Mouse (Mus musculus): ENCODE measurements at regions not wholly inside any gene's neighbourhood (a gene's known extent, or its start where the extent isn't known, plus 50 kb on each side); places are given as distances from the start of the nearest gene placed in this dataset.

GRCm38 (mm10) chr16:88375622-88376021 is 85.6 kb upstream of the Grik1 start:
- Histone ChIP-seq H3K9ac (ENCODE audit: low read depth, low read length) (no peak overlapping the region), H3K4me1 (ENCODE audit: control insufficient read depth, insufficient read depth, low read length) (no peaks in the 10 kb centered on the region), H3K36me3 (ENCODE audit: control insufficient read depth, insufficient read depth, low read length) (no peaks in the 10 kb centered on the region), H3K79me2 (ENCODE audit: control insufficient read depth, insufficient read depth, low read length) (no peaks in the 10 kb centered on the region), H3K4me3 (ENCODE audit: insufficient read depth, low read depth, low read length) (no peak overlapping the region), H3K27ac (replicated peaks; ENCODE audit: insufficient read depth, low read depth, low read length) (no peak overlapping the region), H3K27me3 (ENCODE audit: control insufficient read depth, insufficient read depth, low read length) (no peaks in the 10 kb centered on the region)
- TF ChIP-seq POLR2A (IDR thresholded peaks at IDR 0.05; ENCODE audit: extremely low read depth, insufficient read depth, low read length): no peak
- no peak for TF ChIP-seq CTCF (IDR thresholded peaks at IDR 0.05; ENCODE audit: low read depth, low read length)
- no peak for DNase-seq (ENCODE audit: extremely low read depth, low read depth, low spot score)
- 69% methylated on average over 5 of the region's 5 CpGs for WGBS

DNA sequence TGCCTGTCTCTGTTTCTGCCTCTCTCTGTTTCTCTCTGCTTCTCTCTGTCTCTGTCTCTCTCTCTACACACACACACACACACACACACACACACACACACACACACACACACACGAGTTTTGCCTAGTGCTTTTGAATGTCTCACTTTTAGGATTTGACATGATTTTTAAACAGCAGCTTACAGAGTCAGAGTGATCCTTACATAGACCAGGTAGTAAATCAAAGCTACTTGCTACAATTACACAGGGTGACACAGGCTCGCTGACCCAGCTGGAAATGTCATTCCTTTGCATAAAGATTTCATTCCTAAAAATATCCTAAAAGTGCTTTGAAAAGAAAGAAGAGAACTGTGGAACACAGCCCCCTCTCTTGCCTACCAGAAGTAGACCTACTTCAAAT is 84.5 kb upstream of the Grik1 start:
- H3K27me3 ChIP-seq (ENCODE audit: control insufficient read depth, insufficient read depth, low read length): no peaks in the 10 kb centered on the region
- no peak overlapping the region for H3K9ac ChIP-seq (ENCODE audit: low read depth, low read length)
- no peaks in the 10 kb centered on the region for H3K4me1 ChIP-seq (ENCODE audit: control insufficient read depth, insufficient read depth, low read length)
- WGBS: 43% methylated on average over 2 of the region's 2 CpGs
- no peak overlapping the region for H3K27ac ChIP-seq (replicated peaks; ENCODE audit: insufficient read depth, low read depth, low read length)
- H3K36me3 ChIP-seq (ENCODE audit: control insufficient read depth, insufficient read depth, low read length): no peaks in the 10 kb centered on the region
- DNase-seq (ENCODE audit: extremely low read depth, low read depth, low spot score): no peak
- H3K4me3 ChIP-seq (ENCODE audit: insufficient read depth, low read depth, low read length): no peak overlapping the region
- H3K79me2 ChIP-seq (ENCODE audit: control insufficient read depth, insufficient read depth, low read length): no peaks in the 10 kb centered on the region
- TF ChIP-seq CTCF (IDR thresholded peaks at IDR 0.05; ENCODE audit: low read depth, low read length) (no peak), POLR2A (IDR thresholded peaks at IDR 0.05; ENCODE audit: extremely low read depth, insufficient read depth, low read length) (no peak)

- Histone ChIP-seq H3K27me3 (ENCODE audit: control insufficient read depth, insufficient read depth, low read length) (no peaks in the 10 kb centered on the region), H3K79me2 (ENCODE audit: control insufficient read depth, insufficient read depth, low read length) (no peaks in the 10 kb centered on the region), H3K4me1 (ENCODE audit: control insufficient read depth, insufficient read depth, low read length) (no peaks in the 10 kb centered on the region), H3K9ac (ENCODE audit: low read depth, low read length) (no peak overlapping the region), H3K36me3 (ENCODE audit: control insufficient read depth, insufficient read depth, low read length) (no peaks in the 10 kb centered on the region), H3K27ac (replicated peaks; ENCODE audit: insufficient read depth, low read depth, low read length) (no peak overlapping the region), H3K4me3 (ENCODE audit: insufficient read depth, low read depth, low read length) (no peak overlapping the region)
- peak; percentile 33 for DNase-seq (ENCODE audit: extremely low read depth, low read depth, low spot score)
- TF ChIP-seq CTCF (IDR thresholded peaks at IDR 0.05; ENCODE audit: low read depth, low read length) (peak; percentile 41), POLR2A (IDR thresholded peaks at IDR 0.05; ENCODE audit: extremely low read depth, insufficient read depth, low read length) (no peak)
- 39% methylated on average over 7 of the region's 7 CpGs for WGBS
Measured at GRCm38 (mm10) chr16:88372034-88372433, 82.0 kb upstream of the Grik1 start.

GRCm38 (mm10) chr16:88368146-88368545 is 78.1 kb upstream of the Grik1 start:
- DNase-seq (ENCODE audit: extremely low read depth, low read depth, low spot score): no peak
- H3K27ac ChIP-seq (replicated peaks; ENCODE audit: insufficient read depth, low read depth, low read length): no peak overlapping the region
- H3K27me3 ChIP-seq (ENCODE audit: control insufficient read depth, insufficient read depth, low read length): no peaks in the 10 kb centered on the region
- no peaks in the 10 kb centered on the region for H3K4me1 ChIP-seq (ENCODE audit: control insufficient read depth, insufficient read depth, low read length)
- TF ChIP-seq POLR2A (IDR thresholded peaks at IDR 0.05; ENCODE audit: extremely low read depth, insufficient read depth, low read length) (no peak), CTCF (IDR thresholded peaks at IDR 0.05; ENCODE audit: low read depth, low read length) (no peak)
- no peak overlapping the region for H3K4me3 ChIP-seq (ENCODE audit: insufficient read depth, low read depth, low read length)
- H3K36me3 ChIP-seq (ENCODE audit: control insufficient read depth, insufficient read depth, low read length): no peaks in the 10 kb centered on the region
- 55% methylated on average over 6 of the region's 6 CpGs for WGBS
- H3K79me2 ChIP-seq (ENCODE audit: control insufficient read depth, insufficient read depth, low read length): no peaks in the 10 kb centered on the region
- no peak overlapping the region for H3K9ac ChIP-seq (ENCODE audit: low read depth, low read length)

DNA sequence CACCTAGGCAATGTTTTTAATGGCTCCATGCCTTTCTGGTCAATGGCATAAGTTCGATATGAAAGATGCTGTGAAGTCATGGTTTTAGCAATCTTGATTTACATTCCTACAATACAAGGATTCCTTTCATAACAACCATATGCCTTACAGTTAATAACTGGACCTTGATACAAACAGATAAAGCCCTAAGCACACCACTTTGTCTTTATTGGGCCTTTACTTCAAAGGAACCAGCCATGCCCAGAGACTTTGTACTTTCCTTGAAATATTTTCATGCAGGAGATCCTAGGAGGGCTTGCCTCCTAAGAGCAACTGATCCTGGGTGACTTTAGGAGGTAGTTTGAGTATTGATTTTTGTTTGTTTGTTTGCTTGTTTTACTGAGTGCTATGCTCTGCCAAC is 77.1 kb upstream of the Grik1 start:
- H3K9ac ChIP-seq (ENCODE audit: low read depth, low read length): no peak overlapping the region
- H3K36me3 ChIP-seq (ENCODE audit: control insufficient read depth, insufficient read depth, low read length): no peaks in the 10 kb centered on the region
- TF ChIP-seq CTCF (IDR thresholded peaks at IDR 0.05; ENCODE audit: low read depth, low read length): no peak
- no peak for TF ChIP-seq POLR2A (IDR thresholded peaks at IDR 0.05; ENCODE audit: extremely low read depth, insufficient read depth, low read length)
- WGBS: 70% methylated on average over 1 of the region's 1 CpGs
- H3K27ac ChIP-seq (replicated peaks; ENCODE audit: insufficient read depth, low read depth, low read length): no peak overlapping the region
- H3K4me3 ChIP-seq (ENCODE audit: insufficient read depth, low read depth, low read length): no peak overlapping the region
- no peaks in the 10 kb centered on the region for H3K27me3 ChIP-seq (ENCODE audit: control insufficient read depth, insufficient read depth, low read length)
- H3K79me2 ChIP-seq (ENCODE audit: control insufficient read depth, insufficient read depth, low read length): no peaks in the 10 kb centered on the region
- H3K4me1 ChIP-seq (ENCODE audit: control insufficient read depth, insufficient read depth, low read length): no peaks in the 10 kb centered on the region
- DNase-seq (ENCODE audit: extremely low read depth, low read depth, low spot score): no peak

- no peak for DNase-seq (ENCODE audit: extremely low read depth, low read depth, low spot score)
- no peaks in the 10 kb centered on the region for H3K27me3 ChIP-seq (ENCODE audit: control insufficient read depth, insufficient read depth, low read length)
- WGBS: 28% methylated on average over 2 of the region's 2 CpGs
- H3K4me1 ChIP-seq (ENCODE audit: control insufficient read depth, insufficient read depth, low read length): no peaks in the 10 kb centered on the region
- H3K4me3 ChIP-seq (ENCODE audit: insufficient read depth, low read depth, low read length): no peak overlapping the region
- H3K9ac ChIP-seq (ENCODE audit: low read depth, low read length): no peak overlapping the region
- H3K79me2 ChIP-seq (ENCODE audit: control insufficient read depth, insufficient read depth, low read length): no peaks in the 10 kb centered on the region
- no peaks in the 10 kb centered on the region for H3K36me3 ChIP-seq (ENCODE audit: control insufficient read depth, insufficient read depth, low read length)
- no peak overlapping the region for H3K27ac ChIP-seq (replicated peaks; ENCODE audit: insufficient read depth, low read depth, low read length)
- no peak for TF ChIP-seq POLR2A (IDR thresholded peaks at IDR 0.05; ENCODE audit: extremely low read depth, insufficient read depth, low read length)
- no peak for TF ChIP-seq CTCF (IDR thresholded peaks at IDR 0.05; ENCODE audit: low read depth, low read length)
Measured at GRCm38 (mm10) chr16:88360081-88360480, 70.0 kb upstream of the Grik1 start.
